Mouse (Mus musculus) spleen, postnatal 14 days (tissue): ENCODE data around the gene Cnga4.
"Not testable (repeated sequence)": the region's sequence is repeated elsewhere in the genome, so short reads cannot be mapped to it uniquely, and the experiment has no call there.

Experiments used
- DNase-seq, 2 experiments: peaks; one replicate each; pipeline ENCODE4 v3.0.0; 2021 to 2022; ENCODE audit warnings: low spot score in 2 of 2

Cnga4 gene

GRCm38 (mm10) chr7:105414385-105414784 is 10.0 kb downstream of the Cnga4 start:
- no peak for DNase-seq

GRCm38 (mm10) chr7:105416529-105416928 is 12.2 kb downstream of the Cnga4 start:
- no peak for DNase-seq

- no peak for DNase-seq
These were observed 13.7 kb downstream of the Cnga4 start for GRCm38 (mm10) chr7:105418106-105418505.

- no peak for DNase-seq
These were observed 16.5 kb downstream of the Cnga4 start for GRCm38 (mm10) chr7:105420903-105421302.

GRCm38 (mm10) chr7:105424368-105424767 is 20.0 kb downstream of the Cnga4 start:
- no peak for DNase-seq

GRCm38 (mm10) chr7:105425424-105426043 is 21.2 kb downstream of the Cnga4 start, which contains the start of gene Cckbr:
TSS of gene Cckbr (plus strand) at chr7:105425731.
- no peak for DNase-seq

GRCm38 (mm10) chr7:105426051-105426450 is 21.7 kb downstream of the Cnga4 start:
- no peak for DNase-seq

GRCm38 (mm10) chr7:105432058-105432457 is 27.7 kb downstream of the Cnga4 start:
- no peak for DNase-seq

- DNase-seq = no peak
These were observed 29.5 kb downstream of the Cnga4 start for GRCm38 (mm10) chr7:105433859-105434258.

GRCm38 (mm10) chr7:105434798-105435197 is 30.4 kb downstream of the Cnga4 start:
- DNase-seq = peak in 1 of 2 experiments; percentile 1

- DNase-seq = no peak
These were observed 33.8 kb downstream of the Cnga4 start for GRCm38 (mm10) chr7:105437979-105438772.

GRCm38 (mm10) chr7:105441426-105441825 is 37.1 kb downstream of the Cnga4 start:
- no peak for DNase-seq

GRCm38 (mm10) chr7:105445076-105445475 is 40.7 kb downstream of the Cnga4 start:
- no peak for DNase-seq

GRCm38 (mm10) chr7:105453345-105453744 is 49.0 kb downstream of the Cnga4 start:
- DNase-seq = not testable (repeated sequence)
